9 mouse cellular contexts compared by ENCODE assay signal in the genomic region with DNA sequence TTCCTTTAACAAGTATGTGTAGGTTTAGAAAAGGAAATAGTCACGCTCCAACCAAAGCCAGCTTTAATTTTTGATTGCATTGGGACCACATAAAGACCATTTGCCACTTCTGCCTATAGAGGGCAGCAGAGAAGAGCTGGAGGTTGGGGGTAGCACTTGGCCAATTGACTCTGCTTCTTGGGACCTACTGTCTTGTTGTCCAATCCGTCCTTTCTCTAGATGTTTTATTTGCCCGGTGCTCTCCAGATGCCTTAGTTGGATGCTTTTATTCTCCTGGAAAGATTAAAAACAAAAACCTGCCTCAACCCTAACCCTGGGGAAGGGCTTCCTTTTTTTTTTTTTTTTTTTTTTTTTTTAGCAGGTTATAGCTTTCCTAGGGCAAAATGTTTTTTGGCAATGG. TPM values are rescaled to one million over a fixed set of nuclear protein-coding genes. Genes with fewer than 3 reads are reported as not detected.
DNase-seq lines count a peak whose midpoint lies in the region; ATAC-seq and TF ChIP-seq lines count a peak whose summit lies in the region.
"Had no signal": no experiment of that assay in that cellular context is flagged by ENCODE, and none has a peak within 500 bp of the region (broad histone marks: within the 10 kb centered on the region; RNA-seq: fewer than 3 reads in every experiment).

No protein-coding gene starts in this region.

- no peaks in the 10 kb centered on the region for H3K36me3 ChIP-seq in heart, embryonic 11.5 days (ENCODE audit: control insufficient read depth, insufficient read depth, low read length)
- H3K36me3 ChIP-seq in liver, postnatal 0 days (replicated peaks; ENCODE audit: insufficient read depth, low read length) = no peaks in the 10 kb centered on the region
- H3K36me3 ChIP-seq: embryonic facial prominence, embryonic 12.5 days had no signal

- DNase-seq in heart, adult 18-20 months = peak; percentile 36 to 61
- DNase-seq in CD4-positive helper T cell, adult 2 months (ENCODE audit: low read depth, low spot score) = peak; percentile 66
- DNase-seq in ZHBTc4 (ENCODE audit: low read depth, low spot score) = peak; percentile 73
- DNase-seq in liver, postnatal 0 days = no peak
- DNase-seq in thymus, postnatal 25 days = peak; percentile 55
- DNase-seq in layer of hippocampus, postnatal 14 days (ENCODE audit: low spot score in 2 of 2) = no peak
- no peak for DNase-seq in right cerebral cortex, postnatal 4 days

- 68% methylated on average over 3 of the region's 3 CpGs for WGBS in heart, embryonic 11.5 days (ENCODE audit: insufficient replicate concordance)
- WGBS in liver, postnatal 0 days (ENCODE audit: insufficient replicate concordance) = 62% methylated on average over 3 of the region's 3 CpGs

- H3K4me2 ChIP-seq in heart, embryonic 11.5 days = no peak overlapping the region
- no peak overlapping the region for H3K4me2 ChIP-seq in liver, postnatal 0 days (ENCODE audit: low read depth, low read length)
- H3K4me2 ChIP-seq: embryonic facial prominence, embryonic 12.5 days had no signal

- no peaks in the 10 kb centered on the region for H3K27me3 ChIP-seq in heart, embryonic 11.5 days (ENCODE audit: control insufficient read depth, insufficient read depth, low read length)
- H3K27me3 ChIP-seq in liver, postnatal 0 days (ENCODE audit: insufficient read depth, low read length) = no peaks in the 10 kb centered on the region
- H3K27me3 ChIP-seq: embryonic facial prominence, embryonic 12.5 days had no signal

- H3K4me3 ChIP-seq in heart, embryonic 11.5 days (ENCODE audit: low read depth, low read length) = no peak overlapping the region
- H3K4me3 ChIP-seq in liver, postnatal 0 days (ENCODE audit: low read depth, low read length) = no peak overlapping the region
- H3K4me3 ChIP-seq: embryonic facial prominence, embryonic 12.5 days had no signal

- H3K9ac ChIP-seq in heart, embryonic 11.5 days (ENCODE audit: low read depth, low read length) = no peak overlapping the region
- H3K9ac ChIP-seq in liver, postnatal 0 days (replicated peaks) = no peak overlapping the region
- H3K9ac ChIP-seq: embryonic facial prominence, embryonic 12.5 days had no signal

- no peak overlapping the region for H3K27ac ChIP-seq in heart, embryonic 11.5 days (ENCODE audit: low read depth, low read length)
- H3K27ac ChIP-seq in liver, postnatal 0 days (ENCODE audit: low read depth) = no peak overlapping the region
- H3K27ac ChIP-seq: embryonic facial prominence, embryonic 12.5 days had no signal

- no peaks in the 10 kb centered on the region for H3K4me1 ChIP-seq in heart, embryonic 11.5 days (ENCODE audit: control insufficient read depth, insufficient read depth, low read length)
- H3K4me1 ChIP-seq in liver, postnatal 0 days (ENCODE audit: insufficient read depth) = no peaks in the 10 kb centered on the region
- H3K4me1 ChIP-seq: embryonic facial prominence, embryonic 12.5 days had no signal

- ATAC-seq in heart, embryonic 11.5 days (replicated peaks; ENCODE audit: insufficient number of reproducible peaks, low FRiP score, low TSS enrichment) = no peak
- ATAC-seq in liver, postnatal 0 days = no peak

- TF ChIP-seq CTCF in liver, postnatal 0 days (IDR thresholded peaks at IDR 0.05; ENCODE audit: low read depth) = peak; percentile 74

- H3K9me3 ChIP-seq in heart, embryonic 11.5 days (replicated peaks; ENCODE audit: control insufficient read depth, low read length) = no peaks in the 10 kb centered on the region
- no peaks in the 10 kb centered on the region for H3K9me3 ChIP-seq in liver, postnatal 0 days (ENCODE audit: low read length)
- H3K9me3 ChIP-seq: embryonic facial prominence, embryonic 12.5 days had no signal

- no peak for TF ChIP-seq EP300 in liver, postnatal 0 days (IDR thresholded peaks at IDR 0.05; ENCODE audit: low read depth)

RNA-seq across cellular contexts. Expression of a gene that starts 11.7 kb away (rescaled TPM):
- total RNA-seq in heart, adult 18-20 months (2021) = 10 to 100 TPM; 17.1 to 21.7 TPM
- 6.1 and 8.2 TPM in 2 replicates for polyA plus RNA-seq in heart, embryonic 11.5 days (2014; fragmentation: Nextera tagmentation; extraction: Ambion mirVana)
- polyA plus RNA-seq in liver, postnatal 0 days (2015; fragmentation: Nextera tagmentation; extraction: Ambion mirVana) = 1.6 and 2.2 TPM in 2 replicates
- total RNA-seq in layer of hippocampus, postnatal 14 days (2021) = 10 to 100 TPM; 64.7 to 67.3 TPM

RNA-seq across cellular contexts. Expression of a gene that starts 43.6 kb away (rescaled TPM):
- total RNA-seq in heart, adult 18-20 months (2021) = 1 to 10 TPM; 3.6 to 4.2 TPM
- 3.4 and 4.3 TPM in 2 replicates for polyA plus RNA-seq in heart, embryonic 11.5 days (2014; fragmentation: Nextera tagmentation; extraction: Ambion mirVana)
- 1.5 TPM in 2 replicates for polyA plus RNA-seq in liver, postnatal 0 days (2015; fragmentation: Nextera tagmentation; extraction: Ambion mirVana)
- 10 to 100 TPM; 10.2 to 10.3 TPM for total RNA-seq in layer of hippocampus, postnatal 14 days (2021)

RNA-seq across cellular contexts. Expression of a gene that starts 56.9 kb away (rescaled TPM):
- 1 to 10 TPM in 1 of 2 experiments, under 1 TPM in 1; 0.82 to 1.2 TPM for total RNA-seq in heart, adult 18-20 months (2021)
- 0.39 and 0.97 TPM in 2 replicates for polyA plus RNA-seq in heart, embryonic 11.5 days (2014; fragmentation: Nextera tagmentation; extraction: Ambion mirVana)
- not detected in 2 replicates for polyA plus RNA-seq in liver, postnatal 0 days (2015; fragmentation: Nextera tagmentation; extraction: Ambion mirVana)
- 1 to 10 TPM; 2.8 to 4.1 TPM for total RNA-seq in layer of hippocampus, postnatal 14 days (2021)

Comparison
In these comparisons a context has a peak if more than half of its experiments do, and no peak if none do; other contexts are left out.
1. DNase-seq: peak in heart, adult 18-20 months (2 of 2), CD4-positive helper T cell, adult 2 months (single experiment), ZHBTc4 (single experiment) and thymus, postnatal 25 days (single experiment); none in liver, postnatal 0 days (single experiment), layer of hippocampus, postnatal 14 days (0 of 2) and right cerebral cortex, postnatal 4 days (single experiment).